ENCODE assay signal across 12 mouse cellular contexts in the genomic region with DNA sequence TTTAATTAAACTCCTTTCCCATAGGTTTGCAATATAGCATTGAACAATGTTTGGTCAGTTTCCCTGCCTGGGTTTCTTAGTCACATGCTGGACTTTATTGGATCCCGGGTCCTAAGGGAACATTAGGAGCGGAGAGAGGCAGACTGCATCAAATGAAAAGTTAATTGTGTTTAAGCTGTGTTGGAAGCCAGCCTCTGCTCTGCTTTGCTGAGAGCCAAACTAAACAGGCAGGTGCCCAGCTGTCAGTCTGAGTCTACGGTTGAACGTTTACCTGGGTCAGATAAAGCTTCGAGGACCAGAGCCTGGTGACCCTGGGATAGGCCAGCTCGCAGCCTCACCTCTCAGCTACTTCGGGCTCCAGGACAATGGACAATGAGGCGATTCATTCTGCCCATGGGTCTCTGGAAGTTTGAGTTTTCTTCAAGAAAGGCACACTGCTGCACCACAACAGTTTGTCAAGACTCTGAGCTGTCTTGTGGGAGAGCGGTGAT.
DNase-seq lines count a peak whose midpoint lies in the region; ATAC-seq and TF ChIP-seq lines count a peak whose summit lies in the region.
"Had no signal": no experiment of that assay in that cellular context is flagged by ENCODE, and none has a peak within 500 bp of the region (broad histone marks: within the 10 kb centered on the region; RNA-seq: fewer than 3 reads in every experiment).

No protein-coding gene starts in this region.

- H3K27ac ChIP-seq in forebrain, embryonic 10.5 days: peak overlapping the region; percentile 1; the same call in 1 of the 2 replicates
- H3K27ac ChIP-seq in forebrain, embryonic 13.5 days: no peak overlapping the region; the same call in 1 of the 2 replicates
- H3K27ac ChIP-seq in embryonic facial prominence, embryonic 10.5 days (replicated peaks): peak overlapping the region; percentile 51
- no peak overlapping the region for H3K27ac ChIP-seq in hindbrain, postnatal 0 days
- 0 out of 2 replicates have a peak overlapping the region, but pooled peaks have one; percentile 32 for H3K27ac ChIP-seq in midbrain, embryonic 14.5 days (replicated peaks; ENCODE audit: low read depth, low read length)
- H3K27ac ChIP-seq: gastrocnemius, adult 2 months had no signal

- whole genome bisulfite sequencing in forebrain, embryonic 10.5 days: 56% methylated on average over 9 of the region's 9 CpGs
- WGBS in forebrain, embryonic 13.5 days: 48% methylated on average over 9 of the region's 9 CpGs
- 48% methylated on average over 9 of the region's 9 CpGs for WGBS in embryonic facial prominence, embryonic 10.5 days
- WGBS in hindbrain, postnatal 0 days: 40% methylated on average over 9 of the region's 9 CpGs
- WGBS in midbrain, embryonic 14.5 days: 61% methylated on average over 9 of the region's 9 CpGs

- peaks cover 37% of the 10 kb centered on the region for H3K4me1 ChIP-seq in forebrain, embryonic 10.5 days
- H3K4me1 ChIP-seq in forebrain, embryonic 13.5 days: peaks cover 6% of the 10 kb centered on the region
- peaks cover 37% of the 10 kb centered on the region for H3K4me1 ChIP-seq in embryonic facial prominence, embryonic 10.5 days
- no peaks in the 10 kb centered on the region for H3K4me1 ChIP-seq in hindbrain, postnatal 0 days (ENCODE audit: insufficient read depth, low read length)
- H3K4me1 ChIP-seq in midbrain, embryonic 14.5 days (ENCODE audit: control insufficient read depth, insufficient read depth, low read length): peaks cover 17% of the 10 kb centered on the region

- no peak for DNase-seq in forebrain, embryonic 10.5 days (ENCODE audit: extremely low spot score, low spot score)
- no peak for DNase-seq in embryonic facial prominence, embryonic 10.5 days (ENCODE audit: low spot score)
- peak; percentile 53 for DNase-seq in hindbrain, postnatal 0 days (ENCODE audit: low spot score)
- DNase-seq in midbrain, embryonic 14.5 days: peak; percentile 57
- no peak for DNase-seq in urinary bladder, postnatal 4 days (ENCODE audit: low spot score in 2 of 2)
- DNase-seq: cerebellum, adult 8-10 months; gastrocnemius, adult 2 months; kidney, adult 18-20 months; liver had no signal

- H3K4me2 ChIP-seq in forebrain, embryonic 13.5 days: no peak overlapping the region
- no peak overlapping the region for H3K4me2 ChIP-seq in hindbrain, postnatal 0 days (ENCODE audit: low read depth, low read length)
- H3K4me2 ChIP-seq in midbrain, embryonic 14.5 days (ENCODE audit: low read length): no peak overlapping the region

- H3K9me3 ChIP-seq in forebrain, embryonic 10.5 days: no peaks in the 10 kb centered on the region
- H3K9me3 ChIP-seq in forebrain, embryonic 13.5 days (replicated peaks): no peaks in the 10 kb centered on the region
- no peaks in the 10 kb centered on the region for H3K9me3 ChIP-seq in embryonic facial prominence, embryonic 10.5 days
- no peaks in the 10 kb centered on the region for H3K9me3 ChIP-seq in hindbrain, postnatal 0 days (ENCODE audit: low read length)
- no peaks in the 10 kb centered on the region for H3K9me3 ChIP-seq in midbrain, embryonic 14.5 days (ENCODE audit: control insufficient read depth, low read length)

- no peak overlapping the region for H3K9ac ChIP-seq in forebrain, embryonic 13.5 days
- H3K9ac ChIP-seq in hindbrain, postnatal 0 days (replicated peaks; ENCODE audit: low read length): no peak overlapping the region
- H3K9ac ChIP-seq in midbrain, embryonic 14.5 days (replicated peaks; ENCODE audit: low read length): no peak overlapping the region

- no peaks in the 10 kb centered on the region for H3K36me3 ChIP-seq in forebrain, embryonic 10.5 days (replicated peaks)
- H3K36me3 ChIP-seq in forebrain, embryonic 13.5 days (ENCODE audit: poor library complexity, severe bottlenecking): no peaks in the 10 kb centered on the region
- no peaks in the 10 kb centered on the region for H3K36me3 ChIP-seq in embryonic facial prominence, embryonic 10.5 days (replicated peaks)
- no peaks in the 10 kb centered on the region for H3K36me3 ChIP-seq in hindbrain, postnatal 0 days (ENCODE audit: insufficient read depth, low read length)
- H3K36me3 ChIP-seq in midbrain, embryonic 14.5 days (ENCODE audit: control insufficient read depth, insufficient read depth, low read length): no peaks in the 10 kb centered on the region

- H3K4me3 ChIP-seq in forebrain, embryonic 10.5 days: no peak overlapping the region
- no peak overlapping the region for H3K4me3 ChIP-seq in forebrain, embryonic 13.5 days
- no peak overlapping the region for H3K4me3 ChIP-seq in embryonic facial prominence, embryonic 10.5 days
- H3K4me3 ChIP-seq in hindbrain, postnatal 0 days (ENCODE audit: low read length): no peak overlapping the region
- H3K4me3 ChIP-seq in midbrain, embryonic 14.5 days (replicated peaks; ENCODE audit: low read depth, low read length): no peak overlapping the region
- H3K4me3 ChIP-seq: gastrocnemius, adult 2 months had no signal

- no peak for TF ChIP-seq CTCF in hindbrain, postnatal 0 days (IDR thresholded peaks at IDR 0.05; ENCODE audit: low read depth)

- no peak for ATAC-seq in forebrain, embryonic 13.5 days
- 0 out of 2 replicates have a peak, but pooled peaks have one; percentile 21 for ATAC-seq in hindbrain, postnatal 0 days
- no peak; the same call in 1 of the 2 replicates for ATAC-seq in midbrain, embryonic 14.5 days (ENCODE audit: low FRiP score, low TSS enrichment)
- ATAC-seq in granulocyte monocyte progenitor cell, adult 5-6 weeks (replicated peaks; ENCODE audit: poor library complexity, severe bottlenecking): no peak
- no peak for ATAC-seq in activated CD4-positive, CD25-positive, alpha-beta regulatory T cell, adult 4 months

- H3K27me3 ChIP-seq in forebrain, embryonic 10.5 days (ENCODE audit: poor library complexity, severe bottlenecking): no peaks in the 10 kb centered on the region
- no peaks in the 10 kb centered on the region for H3K27me3 ChIP-seq in forebrain, embryonic 13.5 days
- H3K27me3 ChIP-seq in embryonic facial prominence, embryonic 10.5 days (replicated peaks; ENCODE audit: low read depth, poor library complexity, severe bottlenecking): no peaks in the 10 kb centered on the region
- H3K27me3 ChIP-seq in hindbrain, postnatal 0 days (ENCODE audit: insufficient read depth, low read length): no peaks in the 10 kb centered on the region
- H3K27me3 ChIP-seq in midbrain, embryonic 14.5 days (ENCODE audit: control insufficient read depth, insufficient read depth, low read length): no peaks in the 10 kb centered on the region

Comparison
In these comparisons a context has a peak if more than half of its experiments do, and no peak if none do; other contexts are left out.
1. H3K27ac ChIP-seq: peak in forebrain, embryonic 10.5 days (single experiment), embryonic facial prominence, embryonic 10.5 days (single experiment) and midbrain, embryonic 14.5 days (single experiment); none in forebrain, embryonic 13.5 days (single experiment) and hindbrain, postnatal 0 days (single experiment).
2. DNase-seq: peak in hindbrain, postnatal 0 days (single experiment) and midbrain, embryonic 14.5 days (single experiment); none in forebrain, embryonic 10.5 days (single experiment), embryonic facial prominence, embryonic 10.5 days (single experiment) and urinary bladder, postnatal 4 days (0 of 2).